Mouse (Mus musculus): ENCODE results near the gene Prpf6.

- no peak for TF ChIP-seq ETS1 (conservative IDR thresholded peaks at IDR 0.05; ENCODE audit: low read depth, low read length)
- no peak for TF ChIP-seq EP300 (IDR thresholded peaks at IDR 0.05; ENCODE audit: low read length)
- TF ChIP-seq BHLHE40 (IDR thresholded peaks at IDR 0.05; ENCODE audit: low read depth, low read length), result no peak
- no peak for TF ChIP-seq USF1 (IDR thresholded peaks at IDR 0.05; ENCODE audit: low read depth, low read length)
These were observed 95.9 kb downstream of the Prpf6 start for GRCm38 (mm10) chr2:181687586-181687985.
